Mouse (Mus musculus) regulatory T cell (primary cell): ENCODE measurements around the gene Fgd4.

Experiments
- in situ Hi-C: fragments of 300-600 bp; cut with MboI, MseI; formaldehyde crosslinking; loops from one replicate; pipeline ENCODE4 v1.15.1; 2025; ENCODE audit warnings: high pct_unique_total_duplicates

The Fgd4 gene

DNA sequence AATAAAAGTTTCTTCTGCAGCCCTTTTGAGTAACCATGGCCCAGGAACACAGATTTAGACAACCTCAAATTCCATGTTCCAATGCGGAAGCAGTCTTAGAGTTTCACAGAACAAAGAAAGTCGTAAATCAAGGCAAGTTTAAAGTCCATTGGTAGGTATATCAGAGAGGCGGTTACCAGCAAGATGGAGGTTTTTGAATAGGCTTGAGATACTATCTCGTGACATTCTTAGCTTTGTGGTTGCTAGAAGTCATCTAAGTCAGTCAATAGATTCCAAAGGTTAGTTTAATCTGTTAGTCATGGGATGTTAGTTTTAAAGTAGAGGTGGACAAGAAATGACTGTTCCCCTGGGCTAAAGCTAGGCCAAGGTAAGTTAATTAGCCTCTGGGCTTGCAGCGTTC is at the start of gene Fgd4:
Fgd4 (minus strand) TSS at position 89 of the 400 bp plus-strand sequence.
- in situ Hi-C loops: no loop called here

DNA sequence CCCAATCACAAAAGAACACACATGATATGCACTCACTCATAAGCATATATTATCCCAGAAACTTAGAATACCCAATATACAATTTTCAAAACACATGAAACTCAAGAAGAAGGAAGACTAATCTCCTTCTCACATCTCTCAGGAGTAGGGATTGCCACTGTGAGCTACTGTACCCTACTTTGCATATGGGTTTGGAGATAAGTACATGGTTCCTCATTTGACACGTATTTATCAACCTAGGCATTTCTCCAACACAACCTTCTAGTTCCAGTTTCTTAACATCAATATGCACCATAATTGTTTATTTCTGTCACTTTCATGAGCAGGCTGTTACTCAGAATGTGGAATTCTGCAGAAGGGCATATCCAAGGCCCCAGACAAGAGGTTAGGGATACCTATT is 44.8 kb upstream of the Fgd4 start:
- in situ Hi-C loops: no loop called here

DNA sequence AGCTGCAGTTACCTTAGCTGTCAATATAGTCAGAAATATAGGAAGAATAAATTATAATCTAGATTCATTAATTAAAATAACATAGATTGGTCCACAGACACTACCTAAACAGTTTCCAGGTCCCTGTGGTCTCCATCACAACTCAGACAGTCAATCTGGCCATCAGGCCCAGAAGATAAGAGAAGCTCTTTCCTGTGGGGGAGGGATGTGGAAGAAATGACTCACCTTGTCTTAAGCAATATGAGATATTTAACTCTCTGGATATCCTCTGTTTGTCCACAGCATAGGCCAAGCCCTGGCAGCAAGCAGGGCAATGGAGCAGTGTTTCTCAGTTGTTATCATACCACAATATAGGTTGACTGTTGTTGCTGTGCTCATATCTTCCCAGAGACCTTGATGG is 33.4 kb upstream of the Fgd4 start:
- in situ Hi-C loops: no loop called here

DNA sequence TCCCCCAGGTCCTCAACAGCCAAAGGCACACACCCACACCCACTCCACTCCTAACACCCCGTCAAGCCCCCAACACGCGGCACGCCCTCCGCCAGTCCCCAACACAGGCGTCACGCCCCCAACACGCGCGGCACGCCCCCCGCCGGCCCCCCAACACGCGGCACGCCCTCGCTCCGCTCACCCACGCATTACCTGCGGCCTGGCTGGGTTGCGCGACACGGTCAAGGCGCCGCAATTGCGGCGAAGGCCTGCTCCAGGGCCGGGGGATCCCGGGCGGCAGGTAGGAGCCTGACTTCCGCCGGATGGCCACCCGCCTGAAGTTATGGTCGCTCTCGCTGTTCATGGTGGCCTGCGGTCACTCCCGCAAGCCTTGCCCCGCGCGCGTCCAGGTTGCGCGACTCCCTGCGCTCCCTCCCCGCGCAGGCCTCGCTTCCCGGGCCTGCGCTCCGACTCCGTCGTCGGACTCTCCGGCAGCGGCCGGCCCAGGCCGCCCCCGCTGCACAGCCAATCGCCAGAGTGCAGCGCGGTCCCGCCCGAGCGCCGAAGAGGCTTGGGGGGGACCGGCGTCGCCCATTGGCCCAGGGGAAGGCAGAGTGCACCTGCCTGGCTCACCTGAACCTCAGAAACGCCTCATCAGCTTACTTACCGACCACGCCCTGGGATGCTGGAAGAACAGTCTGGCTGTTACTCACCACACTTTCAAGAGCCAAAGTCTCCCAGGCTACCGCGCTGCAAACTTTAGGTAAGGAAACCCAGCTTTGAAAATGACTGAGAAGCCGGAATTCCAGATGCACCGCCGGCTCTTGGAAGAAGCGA is 555 bp downstream of the Fgd4 start:
- in situ Hi-C loops: no loop called here

DNA sequence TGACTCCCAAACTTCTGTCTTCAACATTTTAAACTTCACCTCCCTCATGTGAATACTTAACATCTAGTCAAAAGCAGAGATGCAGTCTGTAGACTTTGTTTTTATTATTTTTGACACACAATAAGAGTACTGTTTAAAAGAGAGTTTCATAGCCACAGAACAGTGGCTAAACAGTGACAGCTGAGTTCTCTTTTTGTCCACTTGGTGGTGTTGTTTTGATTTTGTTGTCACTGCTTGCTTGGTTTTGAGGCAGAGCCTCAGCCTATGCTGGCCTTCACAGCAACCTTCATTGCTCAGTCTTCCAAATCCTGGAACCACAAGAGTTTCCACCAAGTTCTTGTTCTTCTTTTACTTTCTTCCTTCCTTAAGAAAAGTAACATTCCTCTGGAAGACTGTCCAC is 3.8 kb downstream of the Fgd4 start:
- in situ Hi-C loops: no loop called here

DNA sequence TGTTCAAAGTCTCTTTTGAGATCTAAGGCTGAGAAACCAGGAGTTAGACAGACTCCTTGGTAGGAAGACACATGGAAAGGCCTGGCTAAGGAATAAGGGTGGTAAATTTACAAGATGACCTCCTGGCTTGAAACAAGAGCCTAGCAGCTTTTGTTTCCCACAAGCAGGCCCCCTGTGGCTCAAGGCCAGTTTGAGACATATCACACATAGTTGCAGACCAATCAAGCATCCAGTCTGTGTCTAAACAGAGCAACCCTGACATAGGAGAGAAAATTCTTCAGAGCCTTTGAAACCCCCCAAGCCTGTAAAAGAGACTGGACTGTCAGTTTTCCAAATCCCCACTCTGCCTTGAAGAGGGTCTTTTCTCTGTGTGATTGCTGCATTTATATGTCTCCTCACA is 7.7 kb downstream of the Fgd4 start:
- in situ Hi-C loops: no loop called here

DNA sequence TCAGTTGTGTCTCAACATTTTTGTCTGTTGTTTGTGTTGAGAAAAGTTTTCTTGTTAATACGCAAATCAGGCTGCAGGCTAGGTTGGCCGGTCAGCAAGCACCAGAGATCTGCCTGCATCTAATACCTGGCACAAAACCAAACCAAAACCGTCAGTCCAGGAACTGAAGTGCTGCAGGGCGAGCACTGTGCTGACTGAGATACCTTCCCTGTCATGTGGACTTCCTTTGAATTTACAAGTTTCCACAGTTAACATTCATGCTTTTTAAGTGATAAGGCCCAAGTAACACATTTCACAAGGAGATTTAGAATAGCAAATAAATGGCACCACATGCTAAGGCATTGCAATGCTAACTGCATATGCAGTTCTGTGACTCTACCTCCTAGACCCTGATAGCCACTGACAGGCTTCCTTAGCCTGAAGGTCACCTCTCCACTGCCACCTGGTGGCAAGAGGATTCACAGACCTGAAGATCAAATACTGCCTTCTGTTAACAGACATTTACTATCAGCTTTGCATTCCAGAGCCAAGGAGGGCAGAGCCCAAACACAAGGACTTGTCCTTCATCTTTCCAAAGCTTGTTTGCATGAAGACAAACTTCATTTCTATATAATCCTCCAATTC is 15.8 kb downstream of the Fgd4 start:
- in situ Hi-C loops: loop anchor here (5.0 to 10.0 kb wide), 2 partner anchors 260 to 387 kb away; no protein-coding TSS in a partner anchor

DNA sequence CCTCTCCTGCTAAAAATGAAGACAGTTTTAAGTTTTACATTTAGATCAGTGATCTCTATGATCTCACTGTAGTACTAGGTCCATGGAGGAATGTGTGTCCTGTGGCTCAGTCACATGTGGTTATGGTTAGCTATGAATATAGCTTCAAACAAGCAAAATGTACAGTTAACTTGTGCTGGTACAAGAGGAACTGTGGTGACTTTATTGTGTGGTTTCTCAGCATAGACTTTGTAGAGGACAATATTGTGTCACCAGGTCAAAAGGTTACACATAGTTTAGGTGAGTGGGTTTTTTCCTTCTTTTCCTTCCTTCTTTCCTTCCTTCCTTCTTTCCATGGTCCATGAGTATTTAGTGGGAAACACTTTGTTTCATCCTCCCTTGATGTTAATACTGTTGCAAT is 23.8 kb downstream of the Fgd4 start:
- in situ Hi-C loops: no loop called here

DNA sequence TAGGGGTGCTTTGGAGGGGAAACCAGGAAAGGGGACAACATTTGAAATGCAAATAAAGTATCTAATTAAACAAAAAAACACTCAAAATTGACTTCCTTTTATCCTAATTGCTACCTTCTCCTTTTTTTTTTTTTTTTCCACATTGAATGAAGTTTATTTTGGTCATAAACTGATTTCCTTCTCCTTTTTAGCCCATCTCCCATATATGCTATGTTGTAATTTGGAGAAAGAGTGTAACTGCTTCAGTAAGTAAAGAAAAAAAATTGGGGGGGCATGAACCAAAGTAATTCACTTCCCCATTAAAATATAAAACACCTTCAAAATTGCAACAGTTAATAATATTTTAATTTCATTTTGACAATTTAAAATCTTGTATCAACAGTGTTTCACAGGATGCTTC is 25.8 kb downstream of the Fgd4 start:
- in situ Hi-C loops: no loop called here

DNA sequence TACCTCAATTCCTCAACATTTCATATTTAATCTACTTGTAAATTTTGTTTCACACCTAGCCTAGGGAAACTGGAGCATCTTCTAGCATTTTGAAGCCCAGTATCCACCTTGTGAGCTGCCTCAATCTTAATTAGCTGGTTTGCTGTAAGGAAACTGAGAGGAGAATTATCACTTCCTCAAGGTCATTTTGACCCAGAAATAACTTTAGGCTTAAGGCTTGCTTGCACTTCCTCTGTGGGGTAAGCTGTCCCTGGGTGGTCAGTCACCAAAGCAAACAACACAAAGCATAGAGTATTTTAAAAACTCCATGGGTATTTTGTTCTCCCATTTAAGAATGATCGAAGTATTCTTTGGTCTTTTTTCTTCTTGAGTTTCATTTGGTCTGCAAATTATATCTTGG is 27.2 kb downstream of the Fgd4 start:
- in situ Hi-C loops: no loop called here

DNA sequence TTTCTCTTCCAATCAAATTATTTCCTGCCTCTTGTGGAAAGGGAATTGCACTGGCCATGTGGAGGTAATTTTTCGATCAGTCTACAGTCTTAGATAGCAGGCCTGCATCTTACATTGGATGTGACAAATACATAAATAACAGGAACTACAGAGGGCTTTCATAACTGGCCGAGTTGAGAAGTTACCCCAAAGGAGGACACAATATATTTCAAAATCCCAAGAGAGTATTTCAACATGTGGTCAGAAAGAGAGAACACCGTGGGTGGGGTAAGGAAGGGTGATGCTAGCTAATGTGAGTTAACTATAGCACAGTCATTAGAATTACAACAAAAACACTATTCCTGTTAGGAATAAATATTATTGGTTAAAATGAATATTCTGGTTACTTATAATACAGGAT is 29.0 kb downstream of the Fgd4 start:
- in situ Hi-C loops: no loop called here

DNA sequence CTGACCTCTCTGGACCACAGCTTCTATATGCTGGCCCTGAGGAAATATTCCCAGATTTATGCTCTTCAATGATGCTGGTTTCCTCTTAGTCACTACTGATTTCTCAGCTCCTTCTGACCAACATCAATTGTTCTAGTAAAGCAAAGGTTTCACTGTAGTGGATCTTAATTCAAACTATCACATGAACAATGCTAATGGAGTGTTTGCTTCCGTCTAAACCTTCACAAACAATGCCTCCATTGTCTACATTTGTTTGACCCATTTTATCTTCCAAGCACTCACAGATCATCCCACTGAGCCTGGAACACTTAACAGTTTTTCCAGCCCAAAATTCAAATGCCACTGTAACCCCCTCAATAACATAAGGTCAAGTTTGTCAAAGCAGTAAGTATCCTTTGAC is 33.6 kb downstream of the Fgd4 start:
- in situ Hi-C loops: no loop called here

DNA sequence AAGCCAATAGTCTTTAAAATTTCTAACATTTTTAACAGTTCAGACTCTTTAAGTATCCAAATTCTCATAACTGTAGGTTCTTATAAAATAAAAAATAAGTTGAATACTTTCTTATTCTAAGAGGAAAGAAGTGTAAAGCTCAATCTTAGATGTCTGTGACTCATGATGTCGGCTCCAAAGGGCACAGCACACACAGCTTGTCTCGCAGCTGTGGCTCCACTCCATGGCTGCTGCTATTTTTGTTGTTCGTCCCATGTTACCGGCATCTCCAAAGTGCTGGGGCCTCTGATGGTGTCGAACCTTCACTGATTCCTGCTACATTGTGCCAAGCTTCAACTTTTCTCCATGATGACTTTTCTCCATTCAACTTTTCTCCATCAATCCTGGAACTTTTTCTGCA is 34.1 kb downstream of the Fgd4 start:
- in situ Hi-C loops: no loop called here

DNA sequence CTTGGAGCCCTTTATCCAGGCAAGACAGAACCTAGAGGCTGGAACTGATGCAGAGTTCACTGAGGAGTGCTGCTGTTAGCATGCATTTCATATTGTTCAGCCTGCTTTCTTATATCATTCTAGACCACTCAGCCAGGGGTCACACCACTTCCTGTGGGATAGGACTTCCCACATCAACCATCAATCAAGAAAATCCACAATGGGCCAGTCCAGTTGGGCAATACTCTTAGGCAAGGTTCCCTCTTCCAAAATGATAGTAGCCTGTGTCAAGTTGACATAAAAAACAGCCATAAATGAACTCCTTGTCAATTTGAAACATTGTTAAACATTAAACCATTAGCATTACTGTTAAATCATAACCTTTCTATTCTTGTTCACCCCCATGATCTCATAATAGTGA is 34.6 kb downstream of the Fgd4 start:
- in situ Hi-C loops: no loop called here

DNA sequence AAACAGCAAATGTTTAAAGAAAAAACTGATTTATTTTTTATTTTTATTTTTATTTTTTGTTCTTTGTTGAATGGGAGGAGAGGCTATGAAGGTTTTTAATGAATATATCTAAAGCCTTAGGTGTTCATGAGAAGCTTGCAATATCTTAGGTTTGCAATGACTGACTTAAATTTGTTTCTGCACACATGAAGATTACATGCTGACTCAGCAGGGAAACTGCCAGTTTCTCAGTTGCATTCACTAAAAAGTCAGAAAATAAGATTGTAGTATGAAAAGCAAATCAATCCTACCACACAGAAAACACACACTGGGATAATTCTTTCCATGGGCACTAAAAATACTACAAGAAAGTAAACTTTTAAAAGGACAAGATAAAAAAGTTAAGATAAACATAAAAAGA is 39.6 kb downstream of the Fgd4 start:
- in situ Hi-C loops: no loop called here

DNA sequence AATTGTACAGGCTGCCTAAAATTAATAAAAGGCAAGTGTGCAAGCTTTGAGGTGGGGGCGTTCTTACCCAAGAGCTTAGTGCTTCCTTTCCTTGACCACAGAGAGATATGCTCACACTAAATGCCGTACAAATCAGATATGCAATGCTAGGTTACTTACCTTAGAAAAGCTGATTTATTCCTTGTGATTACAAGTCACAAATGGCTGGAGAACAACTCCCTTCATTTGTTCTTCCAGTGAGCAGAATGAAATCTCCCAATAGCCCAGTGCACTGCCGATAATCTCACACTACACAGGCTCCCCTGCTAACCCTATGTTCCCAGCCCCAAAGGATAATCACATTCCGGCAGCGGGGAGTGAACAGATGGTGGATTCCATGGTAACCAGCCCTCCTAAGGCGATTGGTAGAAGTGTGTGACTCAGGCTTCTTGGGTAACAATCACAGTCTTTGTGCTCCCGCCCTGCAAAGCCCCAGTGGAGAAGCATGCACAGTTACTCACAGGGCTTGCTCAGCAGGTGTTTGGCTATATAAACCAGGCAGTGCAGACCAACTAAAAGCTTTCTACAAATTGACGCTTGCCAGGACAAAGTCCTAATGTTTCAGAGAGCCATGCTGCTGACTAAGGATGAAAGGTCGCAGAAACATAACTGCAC is 40.3 kb downstream of the Fgd4 start:
- in situ Hi-C loops: no loop called here

DNA sequence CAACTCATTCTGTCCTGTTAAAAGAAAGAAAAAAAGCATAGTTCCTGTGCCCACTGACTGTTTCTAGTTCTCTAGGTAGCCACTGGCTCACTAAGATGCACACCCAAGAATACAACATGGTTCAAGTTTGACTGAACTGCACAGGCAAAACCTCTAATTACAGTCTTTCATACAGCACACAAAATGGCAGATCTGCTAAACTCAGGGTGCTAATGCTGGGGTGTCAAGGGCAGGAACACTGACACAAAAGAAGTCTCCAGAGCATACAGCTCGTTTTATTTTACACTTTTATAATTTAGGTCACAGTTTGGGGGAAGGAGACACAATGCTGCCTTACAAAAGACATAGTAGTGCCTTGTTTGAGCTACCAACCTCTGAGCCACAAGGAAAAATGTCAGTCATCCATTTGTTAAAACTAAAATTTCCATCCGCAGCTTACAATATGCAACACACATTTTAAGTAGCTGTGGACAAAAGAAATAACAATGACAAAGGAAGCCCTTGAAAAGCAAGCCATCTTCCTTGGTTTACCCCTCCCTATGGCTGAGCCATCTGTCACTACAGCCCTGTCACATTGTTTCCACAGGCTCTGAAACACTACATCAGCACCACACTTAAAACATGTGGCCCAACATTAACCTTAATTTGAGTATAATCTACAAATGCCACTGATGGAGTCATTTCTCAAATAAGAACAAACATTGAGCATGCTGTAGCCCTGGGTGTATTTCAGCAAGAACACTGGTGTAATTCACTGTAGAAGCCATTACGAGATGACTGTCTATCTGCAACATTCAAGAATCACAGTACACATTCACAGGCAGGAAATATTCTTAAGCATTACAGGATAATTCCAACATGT is 41.1 kb downstream of the Fgd4 start:
- in situ Hi-C loops: no loop called here

DNA sequence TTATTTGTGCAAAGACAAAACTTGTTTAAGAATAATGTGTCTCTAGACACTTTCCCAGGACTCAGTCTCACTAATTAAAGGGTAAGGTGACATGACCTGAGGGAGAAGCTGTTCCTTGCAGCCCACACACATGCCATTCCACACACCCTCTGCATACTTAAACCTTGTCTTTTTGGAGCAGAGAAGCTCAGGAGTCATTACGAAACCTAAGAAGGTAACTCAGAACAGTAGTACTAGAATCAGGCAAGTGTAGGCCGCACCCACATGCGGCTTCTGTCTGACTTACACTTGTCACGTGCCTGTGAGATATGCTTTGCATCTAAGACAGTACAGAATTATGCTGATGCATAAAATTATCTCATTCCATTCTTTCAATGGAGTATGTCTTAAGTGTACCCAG is 42.6 kb downstream of the Fgd4 start:
- in situ Hi-C loops: no loop called here

DNA sequence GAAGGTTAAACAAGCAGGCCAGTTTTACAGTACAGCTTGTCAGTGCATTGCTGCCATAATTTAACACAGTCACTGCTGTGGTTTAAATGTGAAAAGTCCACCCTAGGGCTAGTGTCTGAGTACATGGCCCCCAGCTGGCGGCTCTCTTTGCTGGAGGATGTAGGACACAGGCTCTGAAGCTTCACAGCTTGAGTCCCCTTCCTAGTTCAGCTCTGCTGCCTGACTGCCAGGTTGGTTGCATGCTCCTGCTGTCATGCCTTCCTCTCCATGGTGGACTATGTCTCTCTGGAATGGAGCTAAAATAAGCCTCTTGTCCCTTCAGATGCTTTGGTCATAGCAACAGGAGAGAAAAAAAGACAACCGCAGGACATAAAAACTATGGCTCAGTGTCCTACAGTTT is 46.3 kb downstream of the Fgd4 start:
- in situ Hi-C loops: no loop called here

DNA sequence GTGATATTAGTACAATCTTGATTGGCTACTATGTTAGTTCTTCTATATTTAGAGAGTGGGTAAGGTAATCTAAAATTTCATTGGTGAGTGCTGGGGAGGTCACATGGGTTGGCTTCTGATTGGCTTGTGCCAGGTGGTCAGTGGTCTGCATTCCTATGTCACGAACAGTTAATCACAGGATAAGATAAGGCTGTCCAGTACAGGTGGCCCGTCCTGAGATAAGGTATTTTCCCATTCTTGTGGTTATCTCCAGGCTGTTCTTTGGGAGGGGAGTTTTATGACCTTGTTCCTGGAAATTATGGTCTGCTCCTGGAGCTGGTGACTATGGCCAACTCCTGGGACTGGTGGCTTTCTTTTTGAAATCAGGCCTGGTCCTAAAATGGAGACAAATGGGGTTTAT is 48.2 kb downstream of the Fgd4 start:
- in situ Hi-C loops: no loop called here

DNA sequence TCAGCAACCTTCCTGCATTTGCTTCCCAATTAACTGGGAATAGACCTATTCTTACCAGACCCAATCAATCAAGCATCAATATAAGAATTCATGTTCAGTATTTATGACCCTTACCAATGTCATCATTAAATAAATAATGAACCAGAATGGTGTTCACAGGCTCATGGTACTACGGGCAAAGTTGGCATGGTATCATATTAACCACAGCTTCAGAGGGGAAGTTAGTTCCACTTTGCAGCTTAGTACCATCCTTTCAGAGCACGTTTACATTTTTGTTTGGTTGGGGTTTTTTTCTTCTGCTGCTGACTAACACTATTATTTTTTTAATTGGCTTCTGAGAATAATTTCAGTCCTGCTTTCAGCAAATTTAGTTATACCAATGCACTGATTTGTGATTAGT is 51.2 kb downstream of the Fgd4 start:
- in situ Hi-C loops: no loop called here

DNA sequence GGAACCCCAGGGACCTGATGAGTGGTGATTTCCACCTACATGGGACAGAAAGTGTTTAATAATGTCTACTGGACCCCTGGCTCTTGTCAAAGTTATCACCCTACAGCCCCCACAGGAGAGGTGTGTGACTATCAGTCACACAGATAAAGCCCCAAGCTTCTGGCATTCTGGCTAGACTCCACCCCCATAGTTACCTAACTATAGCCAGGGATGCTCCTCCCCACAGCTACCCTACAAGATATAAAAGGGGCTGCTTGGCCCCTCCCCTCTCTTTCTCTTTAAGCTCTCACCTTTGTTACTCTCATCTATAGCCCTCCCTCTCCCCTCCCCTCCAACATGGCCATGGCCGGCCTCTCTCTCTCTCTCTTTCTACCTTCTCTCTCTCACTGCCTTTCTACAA is 53.7 kb downstream of the Fgd4 start:
- in situ Hi-C loops: no loop called here
